Mouse (Mus musculus): ENCODE measurements around the gene Myo15b. TPM values are rescaled to one million over a fixed set of nuclear protein-coding genes. Genes with fewer than 3 reads are reported as not detected.

The Myo15b gene
- polyA plus RNA-seq, 1 experiment = not detected

- H3K36me3 ChIP-seq (ENCODE audit: control insufficient read depth, insufficient read depth) = no peaks in the 10 kb centered on the region
- H3K27me3 ChIP-seq (ENCODE audit: control insufficient read depth, insufficient read depth, insufficient read length) = peaks cover 75% of the 10 kb centered on the region
- no peak overlapping the region for H3K4me3 ChIP-seq (ENCODE audit: insufficient read depth, poor library complexity, severe bottlenecking)
- TF ChIP-seq USF1 (IDR thresholded peaks at IDR 0.05; ENCODE audit: low read depth) (no peak), CEBPB (IDR thresholded peaks at IDR 0.05; ENCODE audit: low read depth) (no peak), CTCF (IDR thresholded peaks at IDR 0.05; ENCODE audit: control insufficient read depth, insufficient read depth, insufficient read length) (no peak), MAX (IDR thresholded peaks at IDR 0.05) (no peak), MYOG (IDR thresholded peaks at IDR 0.05; ENCODE audit: control insufficient read depth, extremely low read depth, insufficient read length) (no peak), FOSL1 (IDR thresholded peaks at IDR 0.05; ENCODE audit: insufficient read depth, low read length, poor library complexity, severe bottlenecking) (no peak), MYOD1 (IDR thresholded peaks at IDR 0.05; ENCODE audit: control insufficient read depth, insufficient read length, low read depth) (no peak)
- H3K79me3 ChIP-seq (ENCODE audit: low read depth) = no peaks in the 10 kb centered on the region
- no peak overlapping the region for H3ac ChIP-seq (ENCODE audit: control insufficient read depth, insufficient read length, low read depth)
- H3K79me2 ChIP-seq (ENCODE audit: control insufficient read depth, insufficient read depth) = no peaks in the 10 kb centered on the region
These were observed 27.1 kb downstream of the Myo15b start for GRCm38 (mm10) chr11:115885281-115885680.

- H3ac ChIP-seq (ENCODE audit: control insufficient read depth, insufficient read length, low read depth) = no peak overlapping the region
- H3K36me3 ChIP-seq (ENCODE audit: control insufficient read depth, insufficient read depth) = no peaks in the 10 kb centered on the region
- H3K79me3 ChIP-seq (ENCODE audit: low read depth) = no peaks in the 10 kb centered on the region
- H3K27me3 ChIP-seq (ENCODE audit: control insufficient read depth, insufficient read depth, insufficient read length) = peaks cover 77% of the 10 kb centered on the region
- no peaks in the 10 kb centered on the region for H3K79me2 ChIP-seq (ENCODE audit: control insufficient read depth, insufficient read depth)
- no peak overlapping the region for H3K4me3 ChIP-seq (ENCODE audit: insufficient read depth, poor library complexity, severe bottlenecking)
- TF ChIP-seq FOSL1 (IDR thresholded peaks at IDR 0.05; ENCODE audit: insufficient read depth, low read length, poor library complexity, severe bottlenecking) = no peak
- TF ChIP-seq MYOG (IDR thresholded peaks at IDR 0.05; ENCODE audit: control insufficient read depth, extremely low read depth, insufficient read length) = no peak
- TF ChIP-seq CTCF (IDR thresholded peaks at IDR 0.05; ENCODE audit: control insufficient read depth, insufficient read depth, insufficient read length) = no peak
- no peak for TF ChIP-seq MAX (IDR thresholded peaks at IDR 0.05)
- TF ChIP-seq MYOD1 (IDR thresholded peaks at IDR 0.05; ENCODE audit: control insufficient read depth, insufficient read length, low read depth) = no peak
- no peak for TF ChIP-seq CEBPB (IDR thresholded peaks at IDR 0.05; ENCODE audit: low read depth)
- TF ChIP-seq USF1 (IDR thresholded peaks at IDR 0.05; ENCODE audit: low read depth) = no peak
These were observed 28.2 kb downstream of the Myo15b start for GRCm38 (mm10) chr11:115886446-115886845.

DNA sequence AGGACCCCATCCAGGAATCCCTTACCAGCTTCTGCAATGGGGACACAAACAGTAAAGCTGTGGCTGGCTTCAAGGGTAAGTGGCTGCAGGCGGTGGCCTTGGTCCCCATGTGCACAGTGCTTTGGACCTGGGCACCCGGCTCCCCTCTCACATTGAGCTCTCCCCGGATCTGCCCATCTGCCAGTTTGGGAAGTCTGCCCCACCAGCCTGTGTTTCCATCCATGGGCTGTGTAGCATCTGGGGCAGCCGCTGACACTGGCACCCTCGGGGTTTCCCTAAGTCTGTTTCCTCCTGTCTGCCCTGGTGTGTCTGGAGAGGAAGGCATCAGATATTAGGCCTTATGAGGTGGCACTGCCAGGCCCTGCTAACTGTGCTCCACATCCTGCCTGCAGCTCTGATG lies 29.8 kb downstream of the Myo15b start:
- no peak overlapping the region for H3ac ChIP-seq (ENCODE audit: control insufficient read depth, insufficient read length, low read depth)
- H3K27me3 ChIP-seq (ENCODE audit: control insufficient read depth, insufficient read depth, insufficient read length) = peaks cover 61% of the 10 kb centered on the region
- H3K36me3 ChIP-seq (ENCODE audit: control insufficient read depth, insufficient read depth) = no peaks in the 10 kb centered on the region
- no peak overlapping the region for H3K4me3 ChIP-seq (ENCODE audit: insufficient read depth, poor library complexity, severe bottlenecking)
- TF ChIP-seq MYOG (IDR thresholded peaks at IDR 0.05; ENCODE audit: control insufficient read depth, extremely low read depth, insufficient read length) (no peak), CTCF (IDR thresholded peaks at IDR 0.05; ENCODE audit: control insufficient read depth, insufficient read depth, insufficient read length) (no peak), MYOD1 (IDR thresholded peaks at IDR 0.05; ENCODE audit: control insufficient read depth, insufficient read length, low read depth) (no peak), USF1 (IDR thresholded peaks at IDR 0.05; ENCODE audit: low read depth) (no peak), CEBPB (IDR thresholded peaks at IDR 0.05; ENCODE audit: low read depth) (no peak), MAX (IDR thresholded peaks at IDR 0.05) (no peak)
- H3K79me2 ChIP-seq (ENCODE audit: control insufficient read depth, insufficient read depth) = no peaks in the 10 kb centered on the region
- no peaks in the 10 kb centered on the region for H3K79me3 ChIP-seq (ENCODE audit: low read depth)

GRCm38 (mm10) chr11:115889159-115889558 lies 31.0 kb downstream of the Myo15b start:
- H3K27me3 ChIP-seq (ENCODE audit: control insufficient read depth, insufficient read depth, insufficient read length) = peaks cover 50% of the 10 kb centered on the region
- TF ChIP-seq CTCF (IDR thresholded peaks at IDR 0.05; ENCODE audit: control insufficient read depth, insufficient read depth, insufficient read length) (no peak), USF1 (IDR thresholded peaks at IDR 0.05; ENCODE audit: low read depth) (no peak), FOSL1 (IDR thresholded peaks at IDR 0.05; ENCODE audit: insufficient read depth, low read length, poor library complexity, severe bottlenecking) (no peak)

DNA sequence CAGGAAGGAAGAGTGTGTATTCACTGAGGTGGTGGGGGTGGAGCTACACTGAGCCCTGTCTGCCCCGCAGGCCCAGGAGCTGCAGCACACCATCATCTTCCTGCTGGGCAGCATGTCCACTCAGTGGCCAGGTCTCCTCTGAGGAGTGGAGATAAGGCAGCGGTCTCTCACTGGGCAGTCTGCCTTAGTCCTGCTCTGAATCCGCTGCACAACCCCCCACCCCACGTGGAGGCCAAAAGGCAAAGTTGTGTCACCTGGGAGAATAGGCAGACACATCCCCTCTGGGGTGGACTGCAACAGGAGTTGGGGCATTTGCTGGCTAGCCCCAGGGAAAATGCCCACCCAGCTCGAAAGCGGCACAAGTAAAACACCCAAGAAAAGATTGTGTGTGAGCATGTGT lies 34.0 kb downstream of the Myo15b start:
- Histone ChIP-seq H3ac (ENCODE audit: control insufficient read depth, insufficient read length, low read depth) (no peak overlapping the region), H3K27me3 (ENCODE audit: control insufficient read depth, insufficient read depth, insufficient read length) (peaks cover 25% of the 10 kb centered on the region), H3K79me2 (ENCODE audit: control insufficient read depth, insufficient read depth) (no peaks in the 10 kb centered on the region), H3K36me3 (ENCODE audit: control insufficient read depth, insufficient read depth) (no peaks in the 10 kb centered on the region), H3K79me3 (ENCODE audit: low read depth) (no peaks in the 10 kb centered on the region), H3K4me3 (ENCODE audit: insufficient read depth, poor library complexity, severe bottlenecking) (no peak overlapping the region)
- TF ChIP-seq MYOG (IDR thresholded peaks at IDR 0.05; ENCODE audit: control insufficient read depth, extremely low read depth, insufficient read length) (no peak), CEBPB (IDR thresholded peaks at IDR 0.05; ENCODE audit: low read depth) (no peak), MYOD1 (IDR thresholded peaks at IDR 0.05; ENCODE audit: control insufficient read depth, insufficient read length, low read depth) (no peak), USF1 (IDR thresholded peaks at IDR 0.05; ENCODE audit: low read depth) (no peak), FOSL1 (IDR thresholded peaks at IDR 0.05; ENCODE audit: insufficient read depth, low read length, poor library complexity, severe bottlenecking) (no peak), CTCF (IDR thresholded peaks at IDR 0.05; ENCODE audit: control insufficient read depth, insufficient read depth, insufficient read length) (no peak), MAX (IDR thresholded peaks at IDR 0.05) (no peak)

More at GRCm38 (mm10) chr11:115889159-115889558, 31.0 kb downstream of the Myo15b start:
- H3ac ChIP-seq (ENCODE audit: control insufficient read depth, insufficient read length, low read depth) = no peak overlapping the region
- H3K79me3 ChIP-seq (ENCODE audit: low read depth) = no peaks in the 10 kb centered on the region
- no peaks in the 10 kb centered on the region for H3K79me2 ChIP-seq (ENCODE audit: control insufficient read depth, insufficient read depth)
- H3K4me3 ChIP-seq (ENCODE audit: insufficient read depth, poor library complexity, severe bottlenecking) = no peak overlapping the region
- no peaks in the 10 kb centered on the region for H3K36me3 ChIP-seq (ENCODE audit: control insufficient read depth, insufficient read depth)

DNA sequence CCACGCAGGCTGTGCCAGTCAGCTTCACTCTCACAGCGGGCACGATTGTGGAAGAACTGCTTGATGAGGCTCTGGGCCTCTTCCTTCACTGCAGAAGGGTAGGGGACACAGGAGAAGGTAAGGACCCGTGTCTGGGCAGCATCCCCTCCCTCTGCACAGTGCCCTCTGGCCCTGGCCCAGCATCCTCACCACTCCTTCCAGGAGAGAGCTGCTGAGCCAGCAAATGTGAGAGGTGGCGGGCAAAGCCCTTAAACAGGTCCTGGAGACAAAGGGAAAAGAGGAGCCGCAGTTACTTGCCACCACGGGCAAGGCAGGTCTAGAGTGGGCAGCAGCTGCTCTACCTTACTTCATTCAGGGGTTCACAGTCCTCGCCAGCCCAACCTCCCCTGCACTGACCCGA lies 34.9 kb downstream of the Myo15b start:
- Histone ChIP-seq H3ac (ENCODE audit: control insufficient read depth, insufficient read length, low read depth) (no peak overlapping the region), H3K27me3 (ENCODE audit: control insufficient read depth, insufficient read depth, insufficient read length) (peaks cover 20% of the 10 kb centered on the region), H3K36me3 (ENCODE audit: control insufficient read depth, insufficient read depth) (no peaks in the 10 kb centered on the region), H3K4me3 (ENCODE audit: insufficient read depth, poor library complexity, severe bottlenecking) (no peak overlapping the region), H3K79me2 (ENCODE audit: control insufficient read depth, insufficient read depth) (no peaks in the 10 kb centered on the region), H3K79me3 (ENCODE audit: low read depth) (no peaks in the 10 kb centered on the region)
- TF ChIP-seq FOSL1 (IDR thresholded peaks at IDR 0.05; ENCODE audit: insufficient read depth, low read length, poor library complexity, severe bottlenecking) = no peak

Data from C2C12 (cell line).